Mouse (Mus musculus): ENCODE data around the gene Atf5.

Gene Atf5

DNA sequence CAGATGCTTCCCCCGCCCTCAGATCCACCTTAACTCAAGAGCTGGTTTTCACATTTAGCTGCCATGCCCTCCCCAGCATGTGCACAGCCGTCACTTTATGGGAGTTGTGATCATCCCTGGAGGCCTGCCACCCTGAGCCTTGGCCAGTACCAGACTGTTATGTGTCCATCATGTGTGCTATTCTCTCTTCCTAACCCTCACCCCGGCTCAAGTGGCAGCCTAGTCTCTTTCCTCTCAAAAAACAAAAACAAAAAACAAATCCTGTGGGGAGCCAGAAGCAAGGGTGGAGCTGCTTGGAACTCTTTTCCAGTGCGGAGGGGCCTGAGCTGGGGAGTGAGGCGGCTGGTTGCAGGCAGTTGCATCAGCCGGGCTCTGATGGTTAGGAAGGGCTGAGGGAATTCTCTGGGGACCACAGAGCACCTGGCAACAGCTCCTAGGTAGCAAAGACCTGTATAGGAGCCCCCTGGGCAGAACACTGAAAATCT, 2.3 kb upstream of the Atf5 start:
- Histone ChIP-seq H3K36me3 (ENCODE audit: control insufficient read depth, insufficient read depth, low read length, poor library complexity, severe bottlenecking) (no peaks in the 10 kb centered on the region), H3K27me3 (ENCODE audit: control insufficient read depth, insufficient read depth, low read length, poor library complexity, severe bottlenecking) (no peaks in the 10 kb centered on the region)
- DNase-seq (ENCODE audit: low read depth, low spot score) = no peak

DNA sequence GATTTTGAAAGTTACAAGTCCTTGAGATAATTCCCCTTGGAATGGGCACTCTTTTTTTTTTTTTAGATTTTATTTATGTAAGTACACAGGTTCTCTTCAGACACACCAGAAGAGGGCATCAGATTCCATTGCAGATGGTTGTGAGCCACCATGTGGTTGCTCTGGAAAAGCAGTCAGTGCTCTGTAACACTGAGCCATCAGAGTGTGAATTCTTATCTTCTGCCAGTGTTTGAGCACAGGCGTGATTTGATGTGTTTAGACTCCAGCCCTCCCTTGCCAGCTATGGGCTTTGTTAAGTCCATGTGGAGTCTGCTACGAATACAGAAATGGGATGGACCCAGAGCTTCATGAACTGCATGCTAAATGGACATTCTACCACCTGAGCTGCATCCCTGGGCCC, 1.7 kb upstream of the Atf5 start:
- Histone ChIP-seq H3K27me3 (ENCODE audit: control insufficient read depth, insufficient read depth, low read length, poor library complexity, severe bottlenecking) (no peaks in the 10 kb centered on the region), H3K36me3 (ENCODE audit: control insufficient read depth, insufficient read depth, low read length, poor library complexity, severe bottlenecking) (no peaks in the 10 kb centered on the region)
- DNase-seq (ENCODE audit: low read depth, low spot score) = no peak

DNA sequence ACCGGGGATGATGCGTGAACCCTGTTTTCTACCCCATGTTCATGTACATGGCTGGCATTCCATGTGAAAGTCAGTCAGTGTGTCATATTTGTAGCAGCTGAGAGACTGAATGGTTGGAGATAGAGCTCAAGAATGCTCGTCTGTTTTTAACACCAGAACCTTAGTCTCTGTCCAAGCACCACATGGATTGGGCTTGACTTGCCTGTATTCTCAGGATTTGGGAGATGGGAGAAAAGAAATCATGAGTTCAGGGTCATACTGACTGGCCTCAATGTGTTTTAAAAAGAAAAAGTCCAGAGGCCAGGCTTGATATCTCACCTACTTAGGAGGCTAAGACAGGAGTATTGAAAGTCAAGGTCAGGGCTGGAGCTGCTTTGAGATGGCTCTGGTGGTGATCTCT, 983 bp upstream of the Atf5 start:
- Histone ChIP-seq H3K36me3 (ENCODE audit: control insufficient read depth, insufficient read depth, low read length, poor library complexity, severe bottlenecking) (no peaks in the 10 kb centered on the region), H3K27me3 (ENCODE audit: control insufficient read depth, insufficient read depth, low read length, poor library complexity, severe bottlenecking) (no peaks in the 10 kb centered on the region)
- no peak for DNase-seq (ENCODE audit: low read depth, low spot score)

DNA sequence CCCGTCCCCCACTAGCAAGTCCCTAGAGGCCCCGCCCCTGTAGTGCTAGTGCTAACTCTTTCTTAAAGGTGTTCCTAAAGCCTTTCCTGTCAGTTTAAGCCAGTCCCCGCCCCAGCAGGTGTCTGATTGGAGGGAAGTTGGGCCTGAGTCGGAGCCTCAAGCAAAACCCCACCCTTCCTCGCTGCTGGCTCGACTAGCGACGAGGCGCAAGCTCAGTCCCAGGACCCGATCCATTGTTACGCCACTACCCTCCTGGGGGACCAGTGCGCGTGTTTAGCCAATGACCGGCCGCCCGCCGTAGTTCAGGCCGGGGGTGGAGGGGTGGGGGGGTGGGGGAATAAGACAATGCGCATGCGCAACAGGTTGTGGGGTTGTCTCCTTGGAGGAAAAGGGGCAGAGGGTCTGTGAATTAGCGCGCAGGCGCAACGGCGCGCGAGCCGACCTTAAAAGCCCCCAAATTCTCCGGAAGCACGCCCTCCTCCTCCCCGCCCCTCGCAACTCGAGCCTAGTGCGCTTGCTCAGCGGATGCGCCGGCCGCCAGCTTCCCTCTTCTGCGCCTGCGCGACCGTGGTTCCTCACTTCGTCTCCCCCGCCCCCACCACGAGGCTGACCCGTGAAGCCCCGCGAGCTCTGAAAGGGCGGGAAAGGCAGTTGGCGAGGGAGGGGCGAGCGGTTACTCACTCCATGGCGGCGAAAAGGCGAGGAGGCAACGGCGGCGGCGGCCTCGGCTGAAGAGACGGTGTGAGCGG, 563 bp downstream of the Atf5 start, which contains the start of the genes Nup62 and Il4i1:
TSS of gene Nup62 (plus strand) at position 368 of the 749 bp plus-strand sequence.
TSS of gene Il4i1 (plus strand) at position 667 of the 749 bp plus-strand sequence.
- Histone ChIP-seq H3K36me3 (ENCODE audit: control insufficient read depth, insufficient read depth, low read length, poor library complexity, severe bottlenecking) (no peaks in the 10 kb centered on the region), H3K27me3 (ENCODE audit: control insufficient read depth, insufficient read depth, low read length, poor library complexity, severe bottlenecking) (no peaks in the 10 kb centered on the region)
- DNase-seq (ENCODE audit: low read depth, low spot score) = peak; percentile 99

DNA sequence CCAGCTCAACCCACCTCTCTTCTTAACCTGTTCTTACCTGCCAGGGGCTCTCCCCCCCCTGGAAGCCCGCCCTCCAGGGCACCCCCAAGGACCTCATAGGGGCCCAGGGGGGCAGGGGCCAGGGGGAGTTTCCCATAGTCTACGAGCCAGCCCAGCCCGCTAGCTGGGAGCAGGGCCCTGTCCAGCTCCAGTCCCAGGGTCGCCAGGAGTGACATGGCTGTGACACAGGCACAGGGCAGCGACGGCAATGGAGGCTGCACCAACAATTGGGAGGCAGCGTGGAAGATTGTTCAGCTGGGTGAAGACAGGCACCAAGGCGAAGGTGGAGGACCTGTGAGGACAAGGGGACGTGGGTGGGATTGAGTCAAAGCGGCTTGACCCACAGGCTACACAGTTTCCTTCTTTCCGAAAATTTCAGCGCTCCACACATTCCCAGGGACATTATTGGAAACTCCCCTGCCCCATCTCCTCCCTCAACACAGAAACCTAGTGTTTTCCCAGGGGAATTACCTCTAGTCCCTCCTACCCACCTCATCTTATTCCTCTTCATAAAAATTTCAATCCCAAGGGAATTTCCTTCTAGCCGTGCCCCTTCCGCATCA, 1.4 kb downstream of the Atf5 start:
- Histone ChIP-seq H3K36me3 (ENCODE audit: control insufficient read depth, insufficient read depth, low read length, poor library complexity, severe bottlenecking) (no peaks in the 10 kb centered on the region), H3K27me3 (ENCODE audit: control insufficient read depth, insufficient read depth, low read length, poor library complexity, severe bottlenecking) (no peaks in the 10 kb centered on the region)
- DNase-seq (ENCODE audit: low read depth, low spot score) = no peak

DNA sequence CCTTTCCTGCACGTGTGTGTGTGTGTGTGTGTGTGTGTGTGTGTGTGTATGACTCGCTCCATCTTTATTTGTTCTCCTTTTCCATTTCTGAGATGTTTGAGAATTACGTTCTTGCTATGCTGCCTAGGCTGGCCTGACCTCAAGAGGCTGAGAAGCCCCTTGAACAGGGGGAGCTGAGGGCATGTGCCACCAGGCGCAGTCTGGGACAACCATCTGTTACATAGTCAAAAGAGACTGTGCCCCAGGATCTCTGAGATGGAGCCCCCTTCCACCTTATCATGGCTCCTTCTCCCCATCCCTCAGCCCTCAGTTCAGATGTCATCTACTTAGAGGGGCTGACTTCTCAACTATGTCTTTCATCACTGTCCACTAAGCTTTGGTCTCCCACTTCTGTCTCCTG, 2.0 kb downstream of the Atf5 start:
- DNase-seq (ENCODE audit: low read depth, low spot score) = no peak

DNA sequence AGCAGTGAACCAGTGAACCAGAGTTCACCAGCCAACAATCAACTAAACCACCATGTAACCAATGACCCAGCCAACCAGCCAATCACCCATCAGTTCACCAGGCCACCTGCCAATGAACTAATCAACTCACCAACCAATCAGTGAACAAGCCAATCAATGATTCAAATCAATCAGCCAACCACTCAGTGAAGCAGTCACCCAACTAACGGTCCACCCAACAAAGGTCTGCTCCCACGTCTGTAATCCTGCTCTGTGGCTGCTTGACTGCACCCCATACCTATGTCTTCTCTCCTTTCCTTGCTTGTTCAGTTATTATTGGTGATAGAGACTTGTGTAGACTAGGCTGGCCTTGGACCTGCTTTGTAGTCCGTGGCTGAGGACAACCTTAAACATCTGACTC, 2.5 kb downstream of the Atf5 start:
- DNase-seq (ENCODE audit: low read depth, low spot score) = no peak
- Histone ChIP-seq H3K36me3 (ENCODE audit: control insufficient read depth, insufficient read depth, low read length, poor library complexity, severe bottlenecking) (no peaks in the 10 kb centered on the region), H3K27me3 (ENCODE audit: control insufficient read depth, insufficient read depth, low read length, poor library complexity, severe bottlenecking) (no peaks in the 10 kb centered on the region)

More for the DNA sequence above, 2.0 kb downstream of the Atf5 start:
- H3K27me3 ChIP-seq (ENCODE audit: control insufficient read depth, insufficient read depth, low read length, poor library complexity, severe bottlenecking) = no peaks in the 10 kb centered on the region
- no peaks in the 10 kb centered on the region for H3K36me3 ChIP-seq (ENCODE audit: control insufficient read depth, insufficient read depth, low read length, poor library complexity, severe bottlenecking)

DNA sequence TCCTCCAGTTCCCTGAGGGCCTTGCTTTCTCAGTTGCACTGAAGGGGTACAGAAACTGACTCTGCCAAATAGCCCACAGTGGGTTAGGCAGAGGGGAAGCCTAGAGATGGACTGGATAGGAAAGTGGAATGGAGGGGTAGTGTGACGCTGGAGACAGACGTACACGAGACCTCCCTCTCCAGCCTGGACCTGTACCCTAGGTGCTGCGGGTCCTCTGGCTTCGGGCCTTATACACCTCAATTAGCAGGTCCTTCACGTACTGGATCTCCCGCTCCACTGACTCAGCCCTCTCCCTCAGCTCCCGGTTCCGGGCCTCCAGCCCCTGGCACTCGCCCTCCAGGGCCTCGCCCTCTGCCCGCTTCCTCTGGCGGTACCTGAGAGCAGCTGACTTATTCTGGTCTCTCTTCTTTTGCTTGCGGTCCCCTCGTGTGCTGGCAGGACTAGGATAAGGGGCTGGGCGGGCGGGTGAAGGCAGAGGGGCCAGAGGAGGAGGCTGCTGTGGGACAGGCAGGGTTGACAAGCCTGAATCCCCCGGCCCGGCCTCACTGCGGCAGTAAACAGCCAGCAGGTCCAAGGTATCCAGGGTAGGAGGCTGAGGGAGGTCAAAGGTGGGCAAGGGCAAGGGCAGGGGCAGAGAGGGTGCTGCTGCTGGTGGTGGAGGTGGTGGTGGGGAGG, 3.7 kb downstream of the Atf5 start:
- no peaks in the 10 kb centered on the region for H3K36me3 ChIP-seq (ENCODE audit: control insufficient read depth, insufficient read depth, low read length, poor library complexity, severe bottlenecking)
- no peak for DNase-seq (ENCODE audit: low read depth, low spot score)
- H3K27me3 ChIP-seq (ENCODE audit: control insufficient read depth, insufficient read depth, low read length, poor library complexity, severe bottlenecking) = no peaks in the 10 kb centered on the region

DNA sequence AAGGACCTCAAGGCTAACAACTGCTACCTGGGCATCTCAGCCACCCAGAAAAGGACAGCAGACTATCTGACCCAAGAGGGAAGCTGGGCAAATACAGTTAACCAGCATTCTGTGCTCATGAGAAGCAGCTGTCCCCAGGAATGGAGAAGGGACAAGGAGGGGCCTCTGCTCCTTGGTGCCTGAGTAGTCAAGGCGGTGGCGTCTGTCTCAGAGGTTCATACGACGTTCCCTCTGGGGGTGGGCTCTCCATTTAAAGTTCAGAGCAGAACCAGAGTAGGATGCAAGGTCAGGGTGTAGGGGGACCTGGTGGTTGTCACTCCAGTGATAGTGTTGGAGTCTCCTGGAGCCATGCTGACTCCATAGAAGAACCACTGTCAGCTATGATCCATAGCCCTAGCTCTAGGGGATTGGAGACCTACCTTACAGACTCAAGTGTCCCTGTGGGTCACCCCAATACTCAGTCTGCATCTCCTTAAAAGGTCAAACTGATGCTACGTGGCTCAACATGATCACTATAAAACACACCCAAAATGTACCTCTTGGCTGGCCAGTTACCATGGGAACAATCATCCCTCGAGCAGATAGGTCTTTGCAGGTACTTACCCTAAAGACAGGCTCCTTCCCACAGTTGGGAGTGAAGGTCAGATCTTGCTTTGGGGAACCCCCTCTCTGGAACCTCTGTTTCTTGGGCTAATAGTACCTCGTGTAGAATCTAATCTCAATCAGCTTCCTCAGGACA, 5.5 kb downstream of the Atf5 start:
- no peaks in the 10 kb centered on the region for H3K36me3 ChIP-seq (ENCODE audit: control insufficient read depth, insufficient read depth, low read length, poor library complexity, severe bottlenecking)
- no peaks in the 10 kb centered on the region for H3K27me3 ChIP-seq (ENCODE audit: control insufficient read depth, insufficient read depth, low read length, poor library complexity, severe bottlenecking)
- no peak for DNase-seq (ENCODE audit: low read depth, low spot score)

DNA sequence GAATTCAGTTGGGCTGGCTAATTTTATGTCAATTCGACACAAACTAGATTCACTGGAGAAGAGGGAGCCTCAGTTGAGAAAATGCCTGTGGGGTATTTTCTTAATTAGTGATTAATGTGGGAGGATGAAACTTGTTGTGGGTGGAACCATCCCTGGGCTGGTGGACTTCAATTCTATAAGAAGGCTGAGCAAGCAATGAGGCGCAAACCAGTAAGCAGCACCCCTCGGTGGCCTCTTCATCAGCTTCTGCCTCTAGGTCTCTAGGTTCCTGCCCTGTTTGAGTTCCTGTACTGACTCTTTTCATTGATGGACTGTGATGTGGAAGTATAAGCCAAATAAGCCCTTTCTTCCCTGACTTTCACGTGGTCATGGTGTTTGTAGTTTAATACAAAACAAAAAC, 6.1 kb downstream of the Atf5 start:
- no peak for DNase-seq (ENCODE audit: low read depth, low spot score)
- H3K36me3 ChIP-seq (ENCODE audit: control insufficient read depth, insufficient read depth, low read length, poor library complexity, severe bottlenecking) = no peaks in the 10 kb centered on the region
- H3K27me3 ChIP-seq (ENCODE audit: control insufficient read depth, insufficient read depth, low read length, poor library complexity, severe bottlenecking) = no peaks in the 10 kb centered on the region

DNA sequence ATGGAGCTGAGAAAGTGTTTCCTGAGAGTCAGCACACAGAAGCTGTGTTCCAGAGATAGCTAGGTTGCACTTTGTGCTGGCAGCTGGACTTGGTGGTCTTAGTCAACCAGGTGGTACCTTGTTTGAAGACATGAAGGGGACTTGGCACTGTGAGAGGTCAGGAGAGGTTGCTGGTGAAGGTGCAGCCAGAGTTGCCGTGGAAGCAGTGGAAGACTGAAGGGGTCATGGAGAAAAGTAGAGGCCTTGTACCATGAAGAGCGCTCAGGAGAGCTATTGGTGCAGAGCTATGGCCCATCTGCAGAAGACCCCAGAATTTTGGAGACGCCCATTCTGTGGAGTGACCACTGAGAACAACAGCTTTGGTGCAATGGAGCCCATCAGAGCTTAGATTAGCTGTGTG, 7.0 kb downstream of the Atf5 start:
- Histone ChIP-seq H3K27me3 (ENCODE audit: control insufficient read depth, insufficient read depth, low read length, poor library complexity, severe bottlenecking) (no peaks in the 10 kb centered on the region), H3K36me3 (ENCODE audit: control insufficient read depth, insufficient read depth, low read length, poor library complexity, severe bottlenecking) (no peaks in the 10 kb centered on the region)
- DNase-seq (ENCODE audit: low read depth, low spot score) = no peak

DNA sequence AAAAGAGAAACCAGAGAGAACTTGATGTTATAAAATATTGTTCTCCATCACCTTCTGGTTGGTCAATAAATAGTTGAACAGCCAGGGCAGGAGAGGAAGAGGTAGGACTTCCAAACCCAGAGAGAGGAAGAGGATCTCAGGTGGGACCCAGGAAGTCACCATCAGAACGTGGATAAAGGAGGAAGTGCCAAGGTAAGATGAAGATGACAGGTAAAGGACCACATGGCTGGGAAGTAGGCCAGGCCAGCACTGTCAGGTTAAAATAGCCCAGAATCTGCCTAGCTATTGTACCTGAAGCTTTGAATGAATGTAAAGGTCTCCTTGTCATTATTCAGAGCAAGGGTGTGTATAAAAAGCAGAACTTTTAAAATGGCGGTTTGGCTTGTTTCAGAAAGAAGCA, 7.5 kb downstream of the Atf5 start:
- H3K36me3 ChIP-seq (ENCODE audit: control insufficient read depth, insufficient read depth, low read length, poor library complexity, severe bottlenecking) = no peaks in the 10 kb centered on the region
- H3K27me3 ChIP-seq (ENCODE audit: control insufficient read depth, insufficient read depth, low read length, poor library complexity, severe bottlenecking) = no peaks in the 10 kb centered on the region

DNA sequence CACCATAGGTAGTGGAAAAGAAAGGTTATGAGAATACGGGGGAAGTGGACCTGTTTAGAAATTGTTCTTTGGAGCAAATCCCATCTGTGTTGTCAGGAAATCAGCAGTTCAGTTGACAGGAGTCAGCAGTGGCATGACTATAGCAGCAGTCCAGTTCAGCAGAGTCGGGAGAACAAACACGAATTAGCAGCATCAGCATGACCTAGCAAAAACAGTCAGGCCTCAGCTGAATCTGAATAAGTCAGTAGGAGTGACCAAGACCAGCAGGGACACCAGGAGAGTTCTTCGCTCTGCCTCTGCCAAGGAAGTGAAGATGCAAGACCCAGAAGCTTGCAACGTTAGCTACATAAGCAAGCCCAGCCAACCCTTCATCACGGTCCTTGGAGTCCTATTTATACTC, 23.7 kb downstream of the Atf5 start:
- DNase-seq (ENCODE audit: low read depth, low spot score) = no peak
- Histone ChIP-seq H3K36me3 (ENCODE audit: control insufficient read depth, insufficient read depth, low read length, poor library complexity, severe bottlenecking) (no peaks in the 10 kb centered on the region), H3K27me3 (ENCODE audit: control insufficient read depth, insufficient read depth, low read length, poor library complexity, severe bottlenecking) (no peaks in the 10 kb centered on the region)

More for the DNA sequence above, 7.5 kb downstream of the Atf5 start:
- no peak for DNase-seq (ENCODE audit: low read depth, low spot score)

DNA sequence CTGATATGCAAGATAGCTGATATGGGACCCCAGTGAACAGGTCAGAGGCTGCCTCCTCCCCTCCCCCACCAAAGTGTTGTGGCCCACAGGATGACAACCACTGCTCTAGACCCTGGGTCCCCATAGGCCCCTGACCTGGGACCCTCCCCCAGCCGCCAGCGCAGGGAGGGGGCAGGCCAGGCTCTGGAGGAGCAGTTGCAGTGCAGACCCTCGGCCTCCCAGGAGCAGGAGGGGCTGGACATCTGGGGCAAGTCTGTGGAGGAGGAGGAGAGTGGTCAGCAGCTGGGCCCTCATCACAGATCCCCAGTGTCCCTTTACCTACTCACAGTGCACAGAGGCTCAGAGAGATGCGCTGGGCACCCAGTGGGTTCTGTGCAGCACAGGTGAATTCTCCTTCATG, 26.4 kb downstream of the Atf5 start:
- Histone ChIP-seq H3K36me3 (ENCODE audit: control insufficient read depth, insufficient read depth, low read length, poor library complexity, severe bottlenecking) (no peaks in the 10 kb centered on the region), H3K27me3 (ENCODE audit: control insufficient read depth, insufficient read depth, low read length, poor library complexity, severe bottlenecking) (no peaks in the 10 kb centered on the region)
- DNase-seq (ENCODE audit: low read depth, low spot score) = no peak

DNA sequence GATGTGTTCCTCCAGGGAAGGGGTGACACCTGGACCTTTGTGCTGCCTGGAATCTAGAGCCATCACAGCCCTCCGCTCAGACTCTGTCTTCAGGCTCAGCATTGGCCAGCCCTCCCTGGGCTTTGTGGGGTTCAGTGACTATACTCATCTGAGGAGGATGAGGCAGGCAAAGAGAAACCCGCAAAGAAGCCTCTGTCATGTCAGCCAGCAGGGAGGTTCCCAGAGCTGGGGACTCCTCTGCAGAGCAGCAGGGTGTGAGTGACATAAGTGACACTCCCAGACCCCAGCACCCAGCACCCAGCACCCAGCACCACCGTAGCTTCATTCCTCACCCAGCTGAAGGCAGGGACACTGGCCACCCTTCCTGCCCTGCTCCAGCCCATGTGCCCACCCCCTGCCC, 26.9 kb downstream of the Atf5 start:
- no peak for DNase-seq (ENCODE audit: low read depth, low spot score)
- H3K36me3 ChIP-seq (ENCODE audit: control insufficient read depth, insufficient read depth, low read length, poor library complexity, severe bottlenecking) = no peaks in the 10 kb centered on the region

More for the DNA sequence above, 26.9 kb downstream of the Atf5 start:
- H3K27me3 ChIP-seq (ENCODE audit: control insufficient read depth, insufficient read depth, low read length, poor library complexity, severe bottlenecking) = no peaks in the 10 kb centered on the region
